Mouse (Mus musculus) duodenum, adult 2 months (tissue): ENCODE data around the gene Cldn11. TPM values are rescaled to one million over a fixed set of nuclear protein-coding genes. Genes with fewer than 3 reads are reported as not detected.

ENCODE experiments used
- polyA plus RNA-seq: library from polyadenylated mRNA; depleted of rRNA; stranded (reverse); fragments of >200 nt; gene quantifications from 2 replicates; pipeline ENCODE4 v1.2.3, GENCODE M21; 2012; ENCODE audit warnings: low replicate concordance; rRNA removed

The Cldn11 gene
- polyA plus RNA-seq: 0.12 and 0.27 TPM in 2 replicates

DNA sequence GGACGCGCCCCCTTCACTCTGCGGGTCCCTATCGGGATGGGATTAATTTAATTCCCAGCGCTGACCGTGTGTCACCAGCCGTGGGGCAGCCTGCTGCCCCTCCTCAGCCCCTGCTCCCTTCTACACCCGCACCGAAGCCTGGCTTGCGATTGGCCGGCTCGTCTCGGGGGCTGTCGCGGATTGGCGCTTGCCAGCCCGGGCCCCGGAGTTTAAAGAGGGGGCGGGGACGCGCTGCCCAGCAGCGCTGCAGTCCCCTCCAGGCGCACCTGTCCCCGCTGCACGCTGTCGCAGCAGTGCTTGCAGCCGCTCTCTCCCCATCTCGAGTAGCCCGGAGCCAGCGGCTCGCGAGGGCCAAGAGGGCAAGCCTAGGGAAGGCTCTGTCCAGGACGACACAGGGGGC, at the start of gene Cldn11:
Gene Cldn11, plus strand, starts transcription at position 215 of the 400 bp plus-strand sequence.

Other genes starting within 250 kb of the Cldn11 start
- 8.0 and 14.0 TPM in 2 replicates for gene Phc3, start 180.5 kb upstream of the Cldn11 start, polyA plus RNA-seq
- gene Prkci, start 154.2 kb upstream of the Cldn11 start, polyA plus RNA-seq: 3.4 and 5.8 TPM in 2 replicates
- 2.4 and 3.7 TPM in 2 replicates for gene Skil, start 54.9 kb upstream of the Cldn11 start, polyA plus RNA-seq
- 0.01 and 0.20 TPM in 2 replicates for gene Slc7a14, start 160.5 kb downstream of the Cldn11 start, polyA plus RNA-seq